Mouse (Mus musculus): ENCODE results near the gene Abtb1. TPM values are rescaled to one million over a fixed set of nuclear protein-coding genes. Genes with fewer than 3 reads are reported as not detected.

Abtb1 gene
- polyA plus RNA-seq, 1 experiment from 2014 or later = 23.9 TPM

GRCm38 (mm10) chr6:88884690-88885089 is 42.9 kb upstream of the Abtb1 start:
- Histone ChIP-seq H3K4me2 (replicated peaks; ENCODE audit: low read depth) (no peak overlapping the region), H3K4me1 (replicated peaks; ENCODE audit: control insufficient read depth, insufficient read depth, low read length) (no peaks in the 10 kb centered on the region), H3K9ac (ENCODE audit: low read depth, low read length) (no peak overlapping the region), H3K9me3 (ENCODE audit: control insufficient read depth) (no peaks in the 10 kb centered on the region), H3K4me3 (ENCODE audit: low read depth, low read length) (no peak overlapping the region), H3K36me3 (ENCODE audit: control insufficient read depth, insufficient read depth) (peaks cover 71% of the 10 kb centered on the region), H3K27ac (ENCODE audit: low read depth, low read length) (peak overlapping the region; percentile 54; the same call in 1 of the 2 replicates), H3K27me3 (replicated peaks; ENCODE audit: control insufficient read depth, insufficient read depth, low read length) (no peaks in the 10 kb centered on the region)
- TF ChIP-seq CTCF (IDR thresholded peaks at IDR 0.05; ENCODE audit: low read depth) = no peak
- ATAC-seq = no peak
- 92% methylated on average over 17 of the region's 17 CpGs for WGBS

DNA sequence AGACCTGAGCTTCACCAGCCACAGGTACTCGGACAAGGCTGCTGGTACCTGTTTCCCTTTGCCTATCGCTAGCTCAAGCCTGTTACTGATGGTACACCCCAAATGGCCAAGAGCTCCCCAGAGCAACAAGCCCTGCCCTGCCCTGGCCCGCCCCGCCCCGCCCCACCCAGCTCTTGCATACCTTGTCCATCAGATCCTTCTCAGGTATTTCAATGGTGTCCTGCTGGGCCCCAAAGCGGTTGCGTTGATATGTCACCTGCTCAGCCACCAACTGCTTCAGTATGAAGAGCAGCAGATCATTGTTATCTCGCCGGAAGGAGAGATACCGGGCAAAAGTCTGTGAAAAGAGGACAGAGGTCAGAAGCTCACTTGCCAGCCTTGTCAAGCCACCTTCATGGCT is 42.4 kb upstream of the Abtb1 start:
- Histone ChIP-seq H3K27me3 (replicated peaks; ENCODE audit: control insufficient read depth, insufficient read depth, low read length) (no peaks in the 10 kb centered on the region), H3K9me3 (ENCODE audit: control insufficient read depth) (no peaks in the 10 kb centered on the region), H3K4me3 (ENCODE audit: low read depth, low read length) (no peak overlapping the region), H3K9ac (ENCODE audit: low read depth, low read length) (no peak overlapping the region), H3K4me1 (replicated peaks; ENCODE audit: control insufficient read depth, insufficient read depth, low read length) (no peaks in the 10 kb centered on the region), H3K4me2 (replicated peaks; ENCODE audit: low read depth) (no peak overlapping the region), H3K27ac (ENCODE audit: low read depth, low read length) (peak overlapping the region; percentile 54), H3K36me3 (ENCODE audit: control insufficient read depth, insufficient read depth) (peaks cover 66% of the 10 kb centered on the region)
- TF ChIP-seq CTCF (IDR thresholded peaks at IDR 0.05; ENCODE audit: low read depth) = no peak
- whole genome bisulfite sequencing = 64% methylated on average over 10 of the region's 10 CpGs
- ATAC-seq = peak; percentile 26; the same call in 1 of the 2 replicates

- no peaks in the 10 kb centered on the region for H3K27me3 ChIP-seq (replicated peaks; ENCODE audit: control insufficient read depth, insufficient read depth, low read length)
- no peak overlapping the region for H3K4me2 ChIP-seq (replicated peaks; ENCODE audit: low read depth)
- no peaks in the 10 kb centered on the region for H3K4me1 ChIP-seq (replicated peaks; ENCODE audit: control insufficient read depth, insufficient read depth, low read length)
- no peak for ATAC-seq
- no peaks in the 10 kb centered on the region for H3K9me3 ChIP-seq (ENCODE audit: control insufficient read depth)
- no peak for TF ChIP-seq CTCF (IDR thresholded peaks at IDR 0.05; ENCODE audit: low read depth)
- no peak overlapping the region for H3K9ac ChIP-seq (ENCODE audit: low read depth, low read length)
- no peak overlapping the region for H3K27ac ChIP-seq (ENCODE audit: low read depth, low read length)
- H3K4me3 ChIP-seq (ENCODE audit: low read depth, low read length) = no peak overlapping the region
- peaks cover 40% of the 10 kb centered on the region for H3K36me3 ChIP-seq (ENCODE audit: control insufficient read depth, insufficient read depth)
- WGBS = 81% methylated on average over 7 of the region's 7 CpGs
These were observed 39.5 kb upstream of the Abtb1 start for GRCm38 (mm10) chr6:88881334-88881733.

DNA sequence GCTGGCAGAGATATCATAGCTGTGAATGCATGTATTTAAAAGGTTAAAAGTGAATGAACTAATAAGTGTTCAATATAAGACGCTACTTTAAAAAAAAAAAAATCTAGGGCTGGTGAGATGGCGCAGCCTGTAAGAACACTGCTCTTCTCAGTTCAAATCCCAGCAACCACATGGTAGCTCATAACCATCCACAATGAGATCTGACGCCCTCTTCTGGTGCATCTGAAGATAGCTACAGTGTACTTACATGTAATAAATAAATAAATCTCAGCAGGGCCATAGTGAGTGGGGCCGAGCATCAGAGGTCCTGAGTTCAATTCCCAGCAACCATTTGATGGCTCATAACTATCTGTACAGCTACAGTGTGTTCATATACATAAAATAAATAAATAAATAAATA is 37.7 kb upstream of the Abtb1 start:
- Histone ChIP-seq H3K9me3 (ENCODE audit: control insufficient read depth) (no peaks in the 10 kb centered on the region), H3K9ac (ENCODE audit: low read depth, low read length) (no peak overlapping the region), H3K4me1 (replicated peaks; ENCODE audit: control insufficient read depth, insufficient read depth, low read length) (no peaks in the 10 kb centered on the region; the same call in 1 of the 2 replicates), H3K36me3 (ENCODE audit: control insufficient read depth, insufficient read depth) (peaks cover 28% of the 10 kb centered on the region), H3K27me3 (replicated peaks; ENCODE audit: control insufficient read depth, insufficient read depth, low read length) (peaks cover 3% of the 10 kb centered on the region), H3K4me3 (ENCODE audit: low read depth, low read length) (no peak overlapping the region), H3K27ac (ENCODE audit: low read depth, low read length) (no peak overlapping the region), H3K4me2 (replicated peaks; ENCODE audit: low read depth) (no peak overlapping the region)
- WGBS = 63% methylated on average over 4 of the region's 4 CpGs
- no peak for ATAC-seq
- peak; percentile 48 for TF ChIP-seq CTCF (IDR thresholded peaks at IDR 0.05; ENCODE audit: low read depth)

DNA sequence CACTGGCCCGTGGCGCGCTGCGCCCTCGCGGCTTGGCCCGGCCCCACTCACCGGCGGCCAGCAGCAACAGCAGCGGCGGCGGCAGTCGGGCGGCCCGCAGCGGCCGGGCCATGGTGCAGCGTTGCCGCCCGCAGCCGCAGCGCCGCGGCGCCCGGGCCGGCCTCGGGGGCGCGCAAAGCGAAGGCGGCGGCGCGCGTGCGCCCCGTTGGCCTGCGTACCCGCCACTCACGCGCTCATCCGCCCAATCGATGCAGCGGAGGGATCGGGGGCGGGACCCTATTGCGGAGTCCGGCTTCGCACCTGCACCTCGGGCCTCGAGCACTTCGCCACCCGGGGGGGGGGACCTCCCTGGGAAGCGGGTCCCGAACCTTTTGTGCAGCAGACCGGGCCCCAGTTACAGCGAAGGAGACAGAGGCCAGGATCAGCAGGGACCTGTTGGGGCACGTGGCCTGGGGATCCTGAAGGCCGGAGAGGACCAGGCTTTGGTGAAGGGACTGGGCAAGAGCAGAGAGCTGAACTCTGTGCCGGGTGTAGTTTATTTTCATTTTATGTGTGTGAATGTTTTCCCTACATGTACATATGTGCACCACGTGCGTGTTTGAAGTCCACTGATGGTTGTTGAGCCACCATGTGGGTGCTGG is 33.2 kb upstream of the Abtb1 start, which contains the start of gene Podxl2:
TSS of gene Podxl2 (minus strand) at position 177 of the 641 bp plus-strand sequence.
- Histone ChIP-seq H3K4me2 (replicated peaks; ENCODE audit: low read depth) (peak within 1 kb of the TSS; percentile 95), H3K27ac (ENCODE audit: low read depth, low read length) (no peak within 1 kb of the TSS), H3K9me3 (ENCODE audit: control insufficient read depth) (no peaks in the 10 kb centered on the region), H3K4me1 (replicated peaks; ENCODE audit: control insufficient read depth, insufficient read depth, low read length) (no peaks in the 10 kb centered on the region; the same call in none of the 2 replicates), H3K27me3 (replicated peaks; ENCODE audit: control insufficient read depth, insufficient read depth, low read length) (peaks cover 13% of the 10 kb centered on the region), H3K9ac (ENCODE audit: low read depth, low read length) (peak within 1 kb of the TSS; percentile 66), H3K4me3 (ENCODE audit: low read depth, low read length) (peak within 1 kb of the TSS; percentile 66), H3K36me3 (ENCODE audit: control insufficient read depth, insufficient read depth) (no peaks in the 10 kb centered on the region)
- TF ChIP-seq CTCF (IDR thresholded peaks at IDR 0.05; ENCODE audit: low read depth) = no peak
- WGBS = 7% methylated on average over 53 of the region's 63 CpGs
- peak; percentile 76 for ATAC-seq

DNA sequence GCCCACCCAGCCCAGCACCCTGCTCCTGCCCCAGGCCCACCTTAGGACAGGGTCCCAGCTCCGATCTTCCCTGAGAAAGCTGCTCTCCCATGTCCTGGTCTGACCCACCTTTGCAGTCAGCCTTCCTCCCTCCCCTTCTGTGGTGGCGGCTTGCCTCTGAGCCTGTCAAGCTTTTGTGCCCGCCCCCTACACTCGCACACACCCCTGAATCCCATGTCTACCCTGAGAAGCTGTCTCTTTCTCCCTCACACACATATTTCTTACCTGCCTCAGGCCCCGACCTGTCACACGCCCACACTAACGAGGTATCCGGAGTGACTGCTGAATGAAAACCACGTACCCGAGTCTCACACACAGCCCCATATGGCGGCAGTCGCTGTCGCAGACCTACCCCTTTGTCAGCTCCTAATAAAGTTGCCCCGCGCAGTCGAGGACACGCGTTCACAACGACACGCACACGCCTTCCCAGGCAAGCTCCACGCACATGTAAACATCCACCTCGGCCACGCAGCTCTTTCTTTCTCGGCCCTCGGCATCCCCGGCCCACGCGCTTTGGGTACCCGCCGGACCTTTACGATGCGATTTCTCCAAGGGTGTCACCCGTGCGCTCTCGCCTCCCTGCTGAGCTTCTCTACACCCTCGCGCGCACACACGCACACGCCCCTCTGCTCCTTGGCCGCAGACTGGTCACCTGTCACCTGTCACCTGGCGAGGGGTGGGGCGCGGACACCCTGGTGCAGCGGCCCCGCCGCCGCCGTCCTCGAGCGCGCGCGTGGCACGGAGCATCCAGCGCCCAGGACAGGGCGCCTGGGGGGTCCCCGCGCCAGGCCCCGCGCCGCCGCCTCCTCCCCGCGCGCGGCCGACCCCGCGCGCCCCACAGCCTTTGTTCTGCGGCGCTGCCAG is 32.4 kb upstream of the Abtb1 start:
- Histone ChIP-seq H3K9me3 (ENCODE audit: control insufficient read depth) (no peaks in the 10 kb centered on the region), H3K36me3 (ENCODE audit: control insufficient read depth, insufficient read depth) (no peaks in the 10 kb centered on the region), H3K4me1 (replicated peaks; ENCODE audit: control insufficient read depth, insufficient read depth, low read length) (no peaks in the 10 kb centered on the region; the same call in none of the 2 replicates), H3K4me2 (replicated peaks; ENCODE audit: low read depth) (peak overlapping the region; percentile 95), H3K27ac (ENCODE audit: low read depth, low read length) (no peak overlapping the region), H3K4me3 (ENCODE audit: low read depth, low read length) (peak overlapping the region; percentile 66), H3K27me3 (replicated peaks; ENCODE audit: control insufficient read depth, insufficient read depth, low read length) (peaks cover 13% of the 10 kb centered on the region), H3K9ac (ENCODE audit: low read depth, low read length) (peak overlapping the region; percentile 66)
- ATAC-seq = peak; percentile 58
- WGBS = 2% methylated on average over 69 of the region's 74 CpGs
- TF ChIP-seq CTCF (IDR thresholded peaks at IDR 0.05; ENCODE audit: low read depth) = no peak

Data from intestine, postnatal 0 days (tissue).